Mouse (Mus musculus) right cerebral cortex, postnatal 4 days (tissue): ENCODE results near the gene Trim47.

ENCODE experiments used
- DNase-seq: peaks from one replicate; pipeline ENCODE4 v3.0.0-alpha.2; 2022

Gene Trim47

GRCm38 (mm10) chr11:116060596-116060995, 66.4 kb downstream of the Trim47 start:
- no peak for DNase-seq

GRCm38 (mm10) chr11:116059691-116060025, 67.4 kb downstream of the Trim47 start:
- DNase-seq, result no peak

- DNase-seq, result no peak
These were observed 67.9 kb downstream of the Trim47 start for GRCm38 (mm10) chr11:116058868-116059690.

- DNase-seq, result no peak
These were observed 68.9 kb downstream of the Trim47 start for GRCm38 (mm10) chr11:116058022-116058614.

GRCm38 (mm10) chr11:116057237-116057881, 69.7 kb downstream of the Trim47 start:
- no peak for DNase-seq

GRCm38 (mm10) chr11:116055873-116056272, 71.1 kb downstream of the Trim47 start:
- DNase-seq, result no peak
